Mouse (Mus musculus): ENCODE measurements around the gene Tbc1d24.

Tbc1d24 gene

DNA sequence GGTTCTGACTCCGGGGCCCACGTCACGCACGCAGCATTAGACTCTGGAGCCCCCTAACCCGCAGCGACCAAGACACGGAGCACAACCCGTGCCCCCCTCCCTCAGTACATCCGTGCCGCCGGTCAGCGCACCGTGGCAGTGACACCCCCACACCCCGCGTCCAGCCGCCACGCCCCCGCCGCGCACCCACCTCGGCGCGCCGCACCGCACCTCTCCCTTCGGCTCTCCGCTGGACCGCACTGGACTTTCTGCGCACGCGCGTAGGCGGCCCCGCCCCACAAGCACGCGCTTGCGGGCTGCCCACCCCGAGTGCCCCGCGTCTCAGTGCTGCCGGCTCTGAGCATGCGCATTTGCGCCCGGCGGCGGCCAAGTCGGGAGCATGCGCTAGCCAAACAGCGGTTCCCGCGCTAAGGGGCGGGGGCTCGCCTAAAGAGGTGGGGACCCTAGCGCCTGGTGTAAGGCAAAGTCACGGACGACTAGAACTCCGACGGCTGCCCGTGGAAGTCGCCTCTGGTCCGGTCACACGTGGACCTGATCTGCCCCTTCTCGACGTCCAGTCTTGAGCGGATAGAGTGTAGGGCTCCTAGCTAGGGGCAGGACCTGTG, at the start of gene Tbc1d24:
Gene Tbc1d24 (minus strand): TSS at position 279 of the 605 bp plus-strand sequence.
- DNase-seq: peak; percentile 96

DNA sequence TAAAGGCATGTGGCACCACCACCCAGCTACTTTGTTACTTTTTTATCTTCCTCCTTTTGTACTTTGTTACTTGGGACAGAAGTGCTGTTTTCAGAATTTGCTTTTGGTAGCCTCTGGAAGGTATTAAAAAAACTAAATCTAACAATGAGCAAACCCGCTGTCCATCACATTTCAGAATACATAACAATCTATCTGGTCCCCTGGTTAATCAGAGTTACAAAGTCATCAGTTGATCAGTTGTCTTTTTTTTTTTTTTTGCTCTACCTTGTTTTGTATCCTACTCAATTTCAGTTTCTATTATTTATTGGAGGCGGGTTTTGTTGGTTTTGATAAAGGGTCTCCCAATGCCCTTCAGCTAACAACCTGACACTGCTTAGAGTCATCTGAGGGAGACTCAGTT, 47.0 kb upstream of the Tbc1d24 start:
- no peak for DNase-seq

DNA sequence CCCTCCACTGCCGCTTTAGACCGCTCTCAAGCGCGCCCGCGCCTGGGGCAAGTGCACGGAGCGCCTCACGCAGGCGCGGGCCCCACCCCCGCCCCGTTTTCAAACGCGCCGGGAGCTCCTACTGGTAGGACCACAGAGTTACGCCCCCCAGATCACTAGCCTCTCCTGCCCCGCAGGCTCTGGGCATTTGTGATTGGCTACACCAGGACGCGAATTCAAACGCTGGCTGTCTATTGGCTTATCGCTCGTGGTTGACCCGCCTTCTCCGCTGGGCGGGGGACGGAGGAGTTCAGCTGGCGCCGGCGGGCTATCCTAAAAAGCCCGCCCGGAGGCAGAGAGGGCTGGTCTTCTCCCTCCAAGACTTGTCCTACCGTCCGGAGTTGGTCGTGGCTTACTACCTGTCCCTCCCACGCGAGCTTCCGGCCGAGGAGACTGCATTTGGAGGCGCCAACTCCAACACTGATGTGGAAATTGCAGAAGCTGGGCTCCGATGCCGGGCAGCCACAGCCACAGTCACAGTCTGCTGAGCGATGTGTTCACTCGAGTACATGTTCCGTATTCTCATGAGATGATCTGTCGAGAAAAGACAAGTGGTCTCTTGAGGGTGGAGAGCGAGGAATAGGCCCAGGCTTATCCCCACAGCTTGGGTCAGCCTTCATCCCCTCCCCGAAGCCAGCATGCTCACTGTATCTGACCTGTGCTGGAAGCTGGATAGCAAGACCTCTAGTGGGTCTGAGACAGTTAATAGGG, 46.1 kb upstream of the Tbc1d24 start, which contains the start of gene Ccnf:
Gene Ccnf (minus strand): TSS at position 165 of the 750 bp plus-strand sequence.
- DNase-seq: peak; percentile 99

DNA sequence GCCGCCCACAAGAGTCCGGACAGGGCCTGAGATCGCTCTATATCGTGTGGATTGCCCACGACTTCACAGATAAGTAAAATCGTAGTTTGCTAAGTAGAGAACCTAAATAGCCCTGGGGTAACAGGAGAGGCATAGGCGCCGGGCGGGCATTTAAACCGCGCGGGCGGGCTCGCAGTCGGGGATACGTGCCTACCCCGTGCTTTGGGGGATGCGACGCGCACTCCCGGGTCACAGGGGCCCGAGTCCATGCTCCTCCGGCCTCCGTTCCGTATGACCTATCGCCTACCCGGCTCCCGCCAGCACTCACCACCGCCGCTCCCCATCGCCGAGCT, 45.6 kb upstream of the Tbc1d24 start:
- no peak for DNase-seq

DNA sequence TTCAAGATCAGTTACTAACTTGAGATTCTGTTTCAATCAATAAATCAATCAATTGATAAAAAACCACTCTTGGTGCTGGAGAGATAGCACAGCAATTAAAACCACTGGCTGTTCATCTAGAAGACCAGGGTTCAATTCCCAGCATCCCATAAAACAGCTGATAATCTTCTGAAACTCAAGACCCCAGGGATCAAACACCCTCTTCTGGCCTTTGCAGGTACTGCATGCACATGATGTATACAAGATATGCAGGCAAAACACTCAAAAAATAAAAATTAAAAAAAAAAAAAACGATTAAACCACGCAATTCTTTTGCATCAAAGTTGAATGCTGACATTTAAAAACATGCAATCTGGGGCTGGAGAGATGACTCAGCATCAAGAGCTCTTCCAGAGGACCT, 43.3 kb upstream of the Tbc1d24 start:
- no peak for DNase-seq

DNA sequence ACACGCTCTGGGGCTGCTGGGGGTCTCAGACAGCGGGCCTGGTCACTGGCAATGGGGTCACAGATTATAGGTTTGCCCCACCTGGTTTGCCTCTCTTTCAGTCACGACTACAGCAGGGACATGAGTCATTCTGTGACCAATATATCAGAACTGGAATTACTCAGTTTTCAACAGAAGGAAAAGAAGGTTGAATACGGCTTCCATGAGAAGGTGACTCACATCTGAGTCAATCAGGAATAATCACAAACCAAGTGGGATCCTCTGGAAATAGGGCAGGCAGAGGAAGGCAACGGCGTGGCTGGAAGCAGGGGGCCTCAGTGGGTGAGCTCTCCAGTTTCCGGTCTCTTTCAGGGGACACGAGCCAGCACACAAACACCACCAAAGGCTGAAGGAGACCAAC, 38.7 kb upstream of the Tbc1d24 start:
- no peak for DNase-seq

DNA sequence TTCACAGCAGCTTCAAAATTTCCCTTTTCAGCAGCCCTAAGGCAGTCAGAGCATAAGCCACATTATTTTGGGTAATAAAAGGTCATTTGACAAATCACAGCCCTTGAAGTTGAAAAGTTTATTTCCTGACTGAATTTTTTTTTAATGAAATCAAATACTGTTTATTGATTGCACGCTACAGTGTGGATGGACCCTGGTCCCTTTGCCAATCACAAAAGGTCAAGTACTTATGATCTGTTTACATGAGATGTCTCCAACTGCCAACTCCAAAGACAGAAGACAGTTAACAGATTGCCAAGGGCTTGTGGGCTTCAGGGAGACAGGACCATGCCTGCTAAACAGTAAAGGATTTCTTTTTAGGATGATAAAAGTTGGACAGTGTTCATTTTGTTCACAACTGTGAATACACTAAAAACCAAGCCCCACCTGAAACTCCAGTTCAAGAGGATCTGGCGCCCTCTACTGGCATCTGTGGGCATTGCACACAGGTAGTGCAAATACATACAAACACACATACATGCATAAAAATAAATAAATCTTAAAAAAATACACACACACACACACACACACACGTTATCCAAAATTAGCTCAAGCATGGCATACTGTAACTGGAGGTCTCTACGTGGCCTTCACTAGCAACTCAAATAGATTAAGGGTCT, 38.1 kb upstream of the Tbc1d24 start:
- DNase-seq: peak; percentile 37

DNA sequence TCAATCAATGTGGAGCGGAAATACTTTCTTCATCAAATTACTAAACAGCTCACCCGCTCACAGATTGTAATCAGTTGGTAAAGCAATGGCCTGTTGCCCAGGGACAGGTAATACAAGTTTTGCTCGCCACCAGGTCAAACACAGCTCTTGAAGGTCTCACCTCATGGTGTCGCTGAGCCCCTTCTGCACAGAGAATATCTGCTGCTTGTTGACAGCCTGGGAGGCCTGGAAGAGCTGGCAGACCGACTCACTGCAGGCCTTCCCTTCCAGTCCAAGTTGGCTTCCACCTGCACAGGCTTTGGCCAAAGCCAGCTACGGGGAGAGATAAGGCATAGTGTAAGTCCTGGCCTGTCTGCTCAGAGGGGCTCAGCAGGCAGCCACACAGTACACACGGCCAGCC, 31.6 kb upstream of the Tbc1d24 start:
- no peak for DNase-seq

DNA sequence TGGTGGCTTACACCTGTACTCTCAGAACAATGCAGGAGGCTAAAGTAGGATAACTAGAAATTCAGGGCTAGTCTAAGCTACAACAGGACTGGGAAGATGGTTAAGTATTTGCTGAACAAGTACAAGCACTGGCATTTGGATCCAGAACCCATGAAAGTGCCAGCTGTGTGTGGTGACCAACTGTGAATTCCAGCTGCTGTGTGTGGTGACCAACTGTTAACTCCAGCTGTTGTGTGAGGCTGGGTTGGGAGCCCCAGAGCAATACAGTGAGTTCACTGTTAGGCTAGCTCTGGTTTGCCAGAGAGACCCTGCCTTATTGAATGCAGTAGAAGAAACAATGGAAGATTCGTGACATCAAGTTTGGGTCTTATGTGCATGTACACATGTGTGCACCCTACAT, 31.1 kb upstream of the Tbc1d24 start:
- DNase-seq: no peak

DNA sequence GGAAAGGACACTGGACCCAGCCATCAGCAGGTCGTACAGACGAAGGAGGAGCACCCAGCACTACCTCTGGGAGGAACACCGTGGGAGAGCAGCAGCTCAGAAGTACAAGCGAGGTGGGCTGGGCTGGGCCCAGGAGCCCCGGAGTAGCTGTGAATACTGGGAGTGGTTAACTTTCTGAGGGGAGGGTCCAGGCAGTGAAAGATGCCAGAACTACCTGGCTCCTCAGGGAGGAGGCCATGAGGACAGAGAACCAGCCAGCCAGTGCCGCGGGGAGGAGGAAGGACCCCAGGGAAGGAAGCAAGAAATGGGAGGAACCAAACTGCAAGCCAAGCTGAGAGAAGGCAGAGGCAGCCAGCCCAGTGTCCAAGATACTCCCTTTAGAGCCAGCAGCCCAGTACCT, 22.6 kb upstream of the Tbc1d24 start:
- DNase-seq: no peak

DNA sequence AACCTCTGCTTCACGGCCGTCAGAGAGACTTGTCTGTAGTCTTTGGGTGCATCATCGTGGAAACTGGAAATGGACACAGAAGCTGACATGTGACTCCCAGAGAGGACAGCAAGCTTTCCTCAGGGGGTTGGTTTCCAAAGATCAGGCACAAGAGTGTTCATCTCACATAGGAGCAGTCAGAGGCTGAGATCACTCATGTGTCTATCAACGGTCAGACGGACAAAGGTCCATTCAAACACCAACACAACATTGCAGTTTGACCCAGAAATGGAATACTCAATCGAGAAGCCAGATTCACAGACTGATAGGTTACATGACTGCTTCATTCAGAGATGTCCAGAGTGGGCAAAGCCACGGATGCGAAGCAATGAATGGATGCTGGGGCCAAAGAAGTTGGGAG, 21.4 kb upstream of the Tbc1d24 start:
- no peak for DNase-seq

DNA sequence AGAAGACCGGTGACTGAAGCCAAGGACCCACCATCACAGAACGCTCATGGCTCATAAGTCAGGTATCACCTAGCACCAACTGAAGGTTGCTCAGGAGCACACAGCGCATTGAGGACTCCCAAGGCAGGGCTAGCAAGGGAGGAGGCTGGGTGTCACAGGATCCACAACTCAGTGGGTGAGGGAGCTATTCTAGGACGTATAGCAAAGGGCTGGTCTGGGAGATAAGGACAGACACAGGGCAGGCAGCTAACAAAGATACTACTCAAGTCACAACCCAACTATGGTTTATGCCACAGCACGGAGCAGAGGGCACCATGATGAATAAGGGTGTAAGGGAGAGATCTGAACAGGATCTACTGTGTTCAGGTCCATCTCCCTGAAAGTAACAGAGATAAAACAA, 20.5 kb upstream of the Tbc1d24 start:
- no peak for DNase-seq

DNA sequence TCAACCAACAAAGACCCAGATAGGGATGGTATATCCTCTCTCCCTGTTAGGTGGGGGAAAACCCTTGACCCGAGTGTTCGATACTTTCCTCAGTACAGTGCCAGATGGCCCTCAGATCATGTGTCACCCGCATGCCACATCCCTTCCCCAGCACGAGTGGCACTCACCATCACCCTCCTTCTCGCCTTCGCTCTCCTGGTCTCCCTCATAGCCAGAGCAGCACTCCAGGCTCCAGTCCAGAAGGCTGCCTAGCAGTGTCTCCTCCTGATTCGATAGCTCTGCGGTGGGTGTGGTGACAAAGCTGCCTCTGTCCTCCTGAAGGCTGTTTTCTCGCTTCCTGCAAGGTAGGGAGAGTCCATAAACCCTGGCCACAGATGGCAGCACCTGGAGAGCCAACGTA, 19.4 kb upstream of the Tbc1d24 start:
- no peak for DNase-seq

DNA sequence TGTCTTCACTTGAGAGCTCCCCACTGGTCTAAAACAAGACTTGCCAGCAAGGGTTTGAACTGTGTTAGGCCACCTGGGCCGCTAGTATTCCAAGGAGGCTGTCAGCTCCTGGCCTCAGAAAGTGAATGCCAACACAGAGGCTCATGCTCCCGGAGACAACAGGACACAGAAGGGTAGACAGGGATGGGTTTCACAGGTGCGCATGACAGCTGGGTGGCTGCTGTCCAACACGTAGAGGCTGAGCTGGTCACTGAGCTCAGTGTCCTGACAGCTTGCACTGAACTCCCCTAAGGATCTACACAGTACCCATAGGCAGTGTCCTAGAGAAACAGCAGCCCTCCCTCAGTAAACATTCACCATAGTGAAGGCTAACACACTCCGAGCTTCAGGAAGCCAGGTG, 18.2 kb upstream of the Tbc1d24 start:
- no peak for DNase-seq

DNA sequence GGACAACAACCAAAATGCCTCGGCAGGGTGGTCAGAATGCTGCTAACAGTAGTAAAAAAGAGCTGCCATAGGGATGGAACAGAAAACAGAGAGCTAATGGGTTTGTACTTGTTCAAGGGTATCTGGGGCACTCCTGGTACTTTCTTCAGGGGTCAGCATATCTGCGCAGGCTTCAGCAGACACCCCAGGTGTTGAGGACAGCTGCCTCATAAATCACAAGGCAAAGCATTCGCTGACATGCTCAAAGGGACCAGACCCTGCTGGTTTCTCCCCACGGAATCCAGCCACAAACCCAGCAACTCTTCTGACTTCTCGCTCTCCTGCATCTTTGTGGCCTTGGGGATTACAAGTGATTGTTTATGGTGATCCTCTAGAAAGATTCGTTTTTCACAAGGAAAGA, 17.3 kb upstream of the Tbc1d24 start:
- no peak for DNase-seq

DNA sequence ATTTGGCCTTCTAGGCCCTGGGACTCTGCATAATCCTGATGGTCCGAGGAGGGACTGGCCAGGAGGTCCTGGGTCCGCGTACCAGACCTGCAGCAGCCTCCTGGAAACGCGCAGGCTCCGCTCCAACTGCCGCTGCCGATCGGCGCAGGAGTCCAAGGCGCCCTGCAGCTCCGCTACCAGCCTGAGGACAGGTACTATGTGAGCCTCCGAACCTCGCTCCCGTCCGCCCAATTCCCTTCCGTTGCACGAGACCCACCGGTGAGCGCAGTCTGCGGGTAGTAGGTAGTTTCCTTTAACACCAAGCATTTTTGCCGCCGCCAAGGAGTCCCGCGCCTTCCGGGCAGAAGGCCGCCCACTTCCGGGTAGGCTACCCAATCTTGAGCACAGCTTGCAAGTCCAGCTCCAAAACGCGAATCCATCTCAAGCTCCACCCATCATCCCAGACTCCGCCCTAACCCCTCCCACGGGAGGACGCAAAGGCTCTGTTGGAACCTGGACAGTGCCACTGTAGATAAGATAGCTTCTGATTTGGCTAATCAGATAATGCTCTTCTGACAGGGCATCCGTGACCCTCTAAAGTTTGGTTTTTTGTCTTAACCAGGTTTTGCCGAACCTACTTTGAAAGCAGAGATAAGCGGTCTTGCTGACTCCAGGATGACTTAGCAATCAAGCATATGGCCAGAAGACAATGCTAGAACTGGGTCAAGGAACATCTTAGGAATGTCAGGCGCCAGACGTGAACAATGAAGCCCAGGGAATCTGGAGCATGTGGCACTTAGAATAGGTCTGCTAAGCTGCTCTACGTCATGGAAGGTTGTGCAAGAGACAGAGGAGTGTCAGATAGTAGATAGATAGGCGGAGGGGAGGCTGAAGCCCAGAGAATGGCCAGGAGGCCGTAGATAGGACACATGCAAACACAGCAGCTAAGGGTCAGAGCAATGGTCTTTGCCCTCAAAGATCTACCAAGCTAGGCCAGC, 15.4 kb upstream of the Tbc1d24 start, which contains the start of gene Tedc2:
Gene Tedc2 (minus strand): TSS at position 417 of the 977 bp plus-strand sequence.
- peak; percentile 95 for DNase-seq

DNA sequence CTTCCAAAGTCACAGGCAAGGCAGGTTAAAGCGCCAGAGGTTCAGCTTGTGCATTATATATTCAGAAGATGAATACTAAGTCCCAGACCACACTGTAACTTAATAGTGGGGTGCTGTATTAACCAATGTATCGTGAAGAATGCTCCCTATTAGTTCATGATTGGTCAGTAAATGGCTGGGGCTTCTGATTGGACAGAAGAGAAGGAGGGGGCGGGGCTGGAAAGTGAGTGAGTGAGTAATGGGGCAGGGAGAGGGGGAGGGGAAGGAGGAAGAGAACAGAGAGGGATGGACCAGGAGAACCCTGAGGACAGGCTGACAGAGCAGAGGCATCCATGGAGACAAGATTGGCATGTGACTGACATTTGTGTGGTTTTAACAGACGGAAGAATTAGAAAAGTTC, 11.5 kb upstream of the Tbc1d24 start:
- DNase-seq: peak; percentile 47

DNA sequence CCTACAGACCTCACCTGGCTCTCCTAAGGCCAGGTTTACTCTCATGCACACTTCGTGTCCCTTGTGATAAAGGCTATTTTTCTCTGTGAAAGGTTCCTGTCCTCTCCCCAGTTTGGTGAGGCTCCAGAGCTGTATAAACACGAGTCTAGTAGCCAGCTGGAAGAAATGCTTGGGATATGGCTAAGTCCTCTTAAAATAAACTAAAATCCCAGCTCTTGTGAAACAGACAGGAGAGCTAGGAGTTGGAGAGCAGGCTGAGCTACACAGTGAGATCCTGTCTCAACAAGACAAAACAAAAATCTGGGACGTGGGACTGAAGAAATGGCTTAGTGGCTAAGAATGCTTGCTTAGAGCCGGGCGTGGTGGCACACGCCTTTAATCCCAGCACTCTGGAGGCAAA, 7.8 kb upstream of the Tbc1d24 start:
- no peak for DNase-seq

DNA sequence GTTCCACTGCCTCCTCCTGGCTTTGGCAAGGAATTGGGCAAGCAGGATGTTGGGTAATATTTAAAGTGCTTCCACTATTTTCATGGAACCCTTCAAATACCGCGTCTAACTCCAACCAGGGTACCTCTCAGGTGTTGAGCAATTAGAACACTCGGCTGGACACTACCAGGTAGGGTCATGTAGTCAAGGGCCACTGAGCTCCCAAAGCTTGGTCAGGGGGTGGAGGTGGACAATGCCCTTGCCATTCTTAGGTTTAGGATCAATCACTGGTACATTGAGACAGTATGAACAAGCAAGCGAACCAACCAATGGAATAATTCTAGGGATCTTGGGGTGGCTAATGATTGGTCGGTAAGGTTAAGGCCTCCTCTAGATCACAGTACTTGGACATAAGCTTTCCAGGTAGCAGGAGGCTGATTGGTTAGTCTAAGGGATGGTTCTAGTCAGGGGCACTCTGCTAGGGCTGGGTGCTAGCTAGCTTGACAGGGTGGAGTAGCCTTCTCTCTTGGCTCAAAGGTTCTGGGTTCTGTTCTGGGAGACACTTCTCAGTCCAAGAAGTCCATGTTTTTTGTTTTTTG, 7.2 kb upstream of the Tbc1d24 start:
- no peak for DNase-seq

DNA sequence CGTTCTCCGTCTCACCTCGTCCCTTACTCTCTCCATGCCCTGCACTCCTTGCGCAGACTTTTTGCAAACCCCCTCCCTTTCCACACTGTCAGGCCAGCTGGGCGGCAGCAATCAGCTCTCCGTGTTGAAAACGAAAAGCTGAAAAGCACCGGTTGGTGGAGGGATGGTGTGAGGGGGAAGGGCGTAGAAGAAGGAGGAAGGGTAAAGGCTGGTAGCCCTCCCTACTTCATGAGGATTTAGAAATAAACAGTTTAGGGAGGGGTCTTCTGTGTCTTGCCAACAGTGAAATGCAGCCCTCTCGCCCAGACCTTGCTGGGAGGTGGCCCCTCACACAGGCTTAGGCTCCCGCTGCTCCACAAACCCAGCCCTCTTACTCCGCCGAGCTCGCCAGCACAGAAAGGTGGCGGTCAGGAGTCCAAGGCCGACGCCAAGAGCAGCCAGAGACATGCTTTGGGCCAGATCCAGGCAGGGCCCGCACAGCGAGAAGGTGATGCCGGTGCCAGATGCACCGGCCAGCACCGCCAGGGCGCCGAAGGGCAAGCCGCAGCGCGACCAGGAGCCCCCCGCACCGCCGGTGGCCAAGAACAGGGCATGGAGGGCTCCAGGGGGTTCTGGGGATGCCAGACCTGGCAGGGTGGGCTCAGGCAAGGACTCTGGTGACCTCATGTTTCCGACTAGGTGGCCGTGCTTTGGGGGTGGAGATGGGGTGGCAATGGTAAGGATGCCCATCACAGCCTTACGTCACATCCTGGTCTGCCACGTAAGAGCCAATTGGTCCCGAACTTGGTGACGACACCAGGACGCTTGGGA, 6.5 kb upstream of the Tbc1d24 start:
- DNase-seq: peak; percentile 88

DNA sequence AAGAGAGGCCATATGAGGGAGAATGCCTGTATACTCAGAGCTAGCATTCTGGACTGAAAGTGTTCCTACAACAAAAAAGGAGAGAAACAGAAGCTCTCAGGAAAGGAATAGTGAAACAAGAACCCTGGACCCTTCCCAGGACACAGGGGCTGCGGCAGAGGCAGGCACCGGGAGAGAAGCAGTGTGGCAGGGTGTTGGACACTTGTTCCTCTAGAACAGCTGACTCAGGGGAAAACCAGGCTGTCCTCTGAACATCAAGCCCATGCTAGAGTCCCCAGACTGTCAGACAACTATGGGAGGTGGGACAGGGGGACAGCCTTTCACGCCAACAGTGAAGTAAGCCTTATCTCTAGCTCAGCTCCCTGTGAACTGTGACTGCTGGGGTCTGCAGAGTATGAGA, 5.2 kb upstream of the Tbc1d24 start:
- no peak for DNase-seq

DNA sequence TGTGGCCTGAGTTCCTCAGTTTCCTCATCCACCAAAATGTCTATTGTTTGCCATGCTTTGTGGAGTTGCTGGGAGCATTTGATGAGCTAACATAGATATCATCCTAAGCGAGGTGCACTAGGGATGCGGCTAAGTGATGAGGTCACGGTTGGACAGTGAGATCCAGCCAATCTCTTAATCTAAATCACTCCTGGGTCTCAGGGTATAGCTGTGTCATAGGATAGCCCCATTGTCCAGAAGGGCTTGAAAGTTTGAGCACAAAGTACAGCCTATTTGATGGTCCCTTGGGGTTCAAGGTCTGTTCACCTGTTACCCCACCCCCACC, 4.5 kb upstream of the Tbc1d24 start:
- DNase-seq: no peak

Data from embryo, embryonic 11 days (tissue).